Mouse (Mus musculus): ENCODE data around the gene Ncor1. TPM values are rescaled to one million over a fixed set of nuclear protein-coding genes. Genes with fewer than 3 reads are reported as not detected.

The Ncor1 gene
- polyA plus RNA-seq, 1 experiment from 2014 or later: 123 TPM

GRCm38 (mm10) chr11:62323659-62324058 lies 134.7 kb downstream of the Ncor1 start:
- H3K4me2 ChIP-seq (replicated peaks; ENCODE audit: low read depth, low read length): no peak overlapping the region
- no peak overlapping the region for H3K27ac ChIP-seq (ENCODE audit: low read length)
- no peak for ATAC-seq (ENCODE audit: insufficient number of reproducible peaks, insufficient read depth, low FRiP score, low read depth)
- whole genome bisulfite sequencing: 67% methylated on average over 3 of the region's 3 CpGs
- no peaks in the 10 kb centered on the region for H3K4me1 ChIP-seq (ENCODE audit: control insufficient read depth, insufficient read depth, low read length)
- no peaks in the 10 kb centered on the region for H3K27me3 ChIP-seq (ENCODE audit: control insufficient read depth, insufficient read depth, low read length)
- no peak overlapping the region for H3K4me3 ChIP-seq (ENCODE audit: low read depth, low read length)
- no peaks in the 10 kb centered on the region for H3K9me3 ChIP-seq (ENCODE audit: control insufficient read depth, low read depth, low read length)
- H3K9ac ChIP-seq (replicated peaks; ENCODE audit: low read depth, low read length): no peak overlapping the region
- peaks cover 71% of the 10 kb centered on the region for H3K36me3 ChIP-seq (ENCODE audit: control insufficient read depth, insufficient read depth, low read length)

- 78% methylated on average over 3 of the region's 3 CpGs for WGBS
Measured at GRCm38 (mm10) chr11:62320097-62320496, 138.2 kb downstream of the Ncor1 start.

GRCm38 (mm10) chr11:62317746-62318145 lies 140.6 kb downstream of the Ncor1 start:
- Histone ChIP-seq H3K9ac (replicated peaks; ENCODE audit: low read depth, low read length) (no peak overlapping the region), H3K4me2 (replicated peaks; ENCODE audit: low read depth, low read length) (no peak overlapping the region), H3K27me3 (ENCODE audit: control insufficient read depth, insufficient read depth, low read length) (no peaks in the 10 kb centered on the region), H3K9me3 (ENCODE audit: control insufficient read depth, low read depth, low read length) (no peaks in the 10 kb centered on the region), H3K4me3 (ENCODE audit: low read depth, low read length) (no peak overlapping the region), H3K27ac (ENCODE audit: low read length) (no peak overlapping the region), H3K36me3 (ENCODE audit: control insufficient read depth, insufficient read depth, low read length) (peaks cover 82% of the 10 kb centered on the region), H3K4me1 (ENCODE audit: control insufficient read depth, insufficient read depth, low read length) (no peaks in the 10 kb centered on the region)
- 84% methylated on average over 11 of the region's 11 CpGs for WGBS
- ATAC-seq (ENCODE audit: insufficient number of reproducible peaks, insufficient read depth, low FRiP score, low read depth): no peak

More at GRCm38 (mm10) chr11:62320097-62320496, 138.2 kb downstream of the Ncor1 start:
- H3K4me3 ChIP-seq (ENCODE audit: low read depth, low read length): no peak overlapping the region
- no peaks in the 10 kb centered on the region for H3K4me1 ChIP-seq (ENCODE audit: control insufficient read depth, insufficient read depth, low read length)
- no peaks in the 10 kb centered on the region for H3K27me3 ChIP-seq (ENCODE audit: control insufficient read depth, insufficient read depth, low read length)
- peaks cover 75% of the 10 kb centered on the region for H3K36me3 ChIP-seq (ENCODE audit: control insufficient read depth, insufficient read depth, low read length)
- no peak for ATAC-seq (ENCODE audit: insufficient number of reproducible peaks, insufficient read depth, low FRiP score, low read depth)
- H3K9me3 ChIP-seq (ENCODE audit: control insufficient read depth, low read depth, low read length): no peaks in the 10 kb centered on the region
- H3K27ac ChIP-seq (ENCODE audit: low read length): no peak overlapping the region
- no peak overlapping the region for H3K9ac ChIP-seq (replicated peaks; ENCODE audit: low read depth, low read length)
- no peak overlapping the region for H3K4me2 ChIP-seq (replicated peaks; ENCODE audit: low read depth, low read length)

DNA sequence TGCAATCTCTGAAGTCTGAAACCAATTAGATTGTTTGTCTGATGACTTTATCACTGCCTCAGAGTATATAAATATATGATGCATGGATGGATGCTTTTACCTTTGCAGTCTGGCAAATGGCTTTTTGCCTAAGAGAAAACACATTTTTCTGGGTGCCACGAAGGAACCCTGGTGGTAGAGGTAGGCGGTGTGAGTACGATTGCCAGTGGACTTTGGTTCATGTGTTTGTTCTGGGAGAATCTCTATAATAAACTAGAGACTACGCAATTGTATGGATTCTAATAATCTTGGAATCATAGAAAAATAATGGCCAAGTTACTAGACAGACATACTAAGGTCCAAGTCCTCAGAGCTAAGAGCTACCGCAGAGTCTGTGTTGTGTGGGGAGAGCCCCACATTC lies 143.4 kb downstream of the Ncor1 start:
- Histone ChIP-seq H3K27me3 (ENCODE audit: control insufficient read depth, insufficient read depth, low read length) (no peaks in the 10 kb centered on the region), H3K4me1 (ENCODE audit: control insufficient read depth, insufficient read depth, low read length) (no peaks in the 10 kb centered on the region), H3K27ac (ENCODE audit: low read length) (no peak overlapping the region), H3K4me2 (replicated peaks; ENCODE audit: low read depth, low read length) (no peak overlapping the region), H3K36me3 (ENCODE audit: control insufficient read depth, insufficient read depth, low read length) (peaks cover 70% of the 10 kb centered on the region), H3K4me3 (ENCODE audit: low read depth, low read length) (no peak overlapping the region), H3K9ac (replicated peaks; ENCODE audit: low read depth, low read length) (no peak overlapping the region), H3K9me3 (ENCODE audit: control insufficient read depth, low read depth, low read length) (no peaks in the 10 kb centered on the region)
- WGBS: 96% methylated on average over 5 of the region's 5 CpGs
- no peak for ATAC-seq (ENCODE audit: insufficient number of reproducible peaks, insufficient read depth, low FRiP score, low read depth)

- H3K36me3 ChIP-seq (ENCODE audit: control insufficient read depth, insufficient read depth, low read length): peaks cover 32% of the 10 kb centered on the region
- H3K27ac ChIP-seq (ENCODE audit: low read length): no peak overlapping the region
- no peaks in the 10 kb centered on the region for H3K4me1 ChIP-seq (ENCODE audit: control insufficient read depth, insufficient read depth, low read length)
- H3K4me2 ChIP-seq (replicated peaks; ENCODE audit: low read depth, low read length): no peak overlapping the region
- no peak overlapping the region for H3K4me3 ChIP-seq (ENCODE audit: low read depth, low read length)
- no peaks in the 10 kb centered on the region for H3K27me3 ChIP-seq (ENCODE audit: control insufficient read depth, insufficient read depth, low read length)
- no peaks in the 10 kb centered on the region for H3K9me3 ChIP-seq (ENCODE audit: control insufficient read depth, low read depth, low read length)
- no peak for ATAC-seq (ENCODE audit: insufficient number of reproducible peaks, insufficient read depth, low FRiP score, low read depth)
- no peak overlapping the region for H3K9ac ChIP-seq (replicated peaks; ENCODE audit: low read depth, low read length)
- 90% methylated on average over 2 of the region's 2 CpGs for WGBS
Measured at GRCm38 (mm10) chr11:62309296-62309695, 149.0 kb downstream of the Ncor1 start.

DNA sequence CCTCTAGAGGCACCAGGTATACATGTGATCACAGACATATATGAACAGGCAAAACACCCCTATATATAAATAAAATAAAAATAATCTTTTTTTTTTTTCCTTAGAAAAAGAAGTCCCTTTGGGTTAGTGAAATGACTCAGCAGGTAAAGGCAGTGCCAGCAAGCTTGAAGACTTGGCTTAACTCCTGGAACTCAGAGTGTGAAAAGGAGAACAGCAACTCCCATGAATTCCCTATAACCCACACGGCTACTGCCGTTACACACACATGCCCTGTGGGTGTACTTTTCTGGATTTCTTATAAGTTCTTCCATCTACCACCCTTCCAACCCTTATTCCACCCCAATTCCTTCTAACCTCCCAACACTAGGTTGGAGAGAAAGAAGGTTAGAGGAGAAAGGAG lies 152.5 kb downstream of the Ncor1 start:
- no peak for ATAC-seq (ENCODE audit: insufficient number of reproducible peaks, insufficient read depth, low FRiP score, low read depth)
- Histone ChIP-seq H3K9me3 (ENCODE audit: control insufficient read depth, low read depth, low read length) (no peaks in the 10 kb centered on the region), H3K4me3 (ENCODE audit: low read depth, low read length) (no peak overlapping the region), H3K27ac (ENCODE audit: low read length) (no peak overlapping the region), H3K4me1 (ENCODE audit: control insufficient read depth, insufficient read depth, low read length) (no peaks in the 10 kb centered on the region), H3K27me3 (ENCODE audit: control insufficient read depth, insufficient read depth, low read length) (no peaks in the 10 kb centered on the region), H3K9ac (replicated peaks; ENCODE audit: low read depth, low read length) (no peak overlapping the region), H3K36me3 (ENCODE audit: control insufficient read depth, insufficient read depth, low read length) (peaks cover 15% of the 10 kb centered on the region), H3K4me2 (replicated peaks; ENCODE audit: low read depth, low read length) (no peak overlapping the region)
- 100% methylated on average over 2 of the region's 2 CpGs for WGBS

DNA sequence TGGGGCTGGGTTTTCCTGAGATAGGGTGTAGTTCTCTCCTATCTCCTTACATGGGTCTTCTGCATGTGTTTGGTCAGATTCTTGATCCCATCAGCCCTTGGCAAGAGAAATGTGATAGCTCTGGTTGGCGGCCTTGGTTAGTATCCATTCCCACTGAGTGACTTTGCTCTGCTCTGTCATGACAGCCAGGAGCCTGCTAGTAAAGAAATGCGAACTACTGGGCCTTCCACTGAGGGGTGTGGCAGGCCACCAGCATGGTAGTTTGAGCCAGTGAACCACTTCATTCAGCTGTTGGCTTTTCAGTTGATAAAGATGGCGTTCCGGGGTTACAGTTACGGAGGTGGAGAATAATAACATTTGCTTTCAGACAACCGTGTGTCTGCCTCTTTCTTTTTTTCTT lies 159.5 kb downstream of the Ncor1 start:
- WGBS: 89% methylated on average over 6 of the region's 6 CpGs
- Histone ChIP-seq H3K9ac (replicated peaks; ENCODE audit: low read depth, low read length) (no peak overlapping the region), H3K4me1 (ENCODE audit: control insufficient read depth, insufficient read depth, low read length) (no peaks in the 10 kb centered on the region), H3K4me2 (replicated peaks; ENCODE audit: low read depth, low read length) (no peak overlapping the region), H3K9me3 (ENCODE audit: control insufficient read depth, low read depth, low read length) (no peaks in the 10 kb centered on the region), H3K36me3 (ENCODE audit: control insufficient read depth, insufficient read depth, low read length) (peaks cover 16% of the 10 kb centered on the region), H3K4me3 (ENCODE audit: low read depth, low read length) (no peak overlapping the region), H3K27me3 (ENCODE audit: control insufficient read depth, insufficient read depth, low read length) (no peaks in the 10 kb centered on the region), H3K27ac (ENCODE audit: low read length) (no peak overlapping the region)
- no peak for ATAC-seq (ENCODE audit: insufficient number of reproducible peaks, insufficient read depth, low FRiP score, low read depth)

GRCm38 (mm10) chr11:62294121-62294520 lies 164.2 kb downstream of the Ncor1 start:
- Histone ChIP-seq H3K9me3 (ENCODE audit: control insufficient read depth, low read depth, low read length) (no peaks in the 10 kb centered on the region), H3K4me2 (replicated peaks; ENCODE audit: low read depth, low read length) (no peak overlapping the region), H3K4me3 (ENCODE audit: low read depth, low read length) (no peak overlapping the region), H3K27ac (ENCODE audit: low read length) (no peak overlapping the region), H3K27me3 (ENCODE audit: control insufficient read depth, insufficient read depth, low read length) (no peaks in the 10 kb centered on the region), H3K36me3 (ENCODE audit: control insufficient read depth, insufficient read depth, low read length) (peaks cover 14% of the 10 kb centered on the region), H3K4me1 (ENCODE audit: control insufficient read depth, insufficient read depth, low read length) (no peaks in the 10 kb centered on the region), H3K9ac (replicated peaks; ENCODE audit: low read depth, low read length) (no peak overlapping the region)
- WGBS: 86% methylated on average over 2 of the region's 2 CpGs
- no peak for ATAC-seq (ENCODE audit: insufficient number of reproducible peaks, insufficient read depth, low FRiP score, low read depth)

DNA sequence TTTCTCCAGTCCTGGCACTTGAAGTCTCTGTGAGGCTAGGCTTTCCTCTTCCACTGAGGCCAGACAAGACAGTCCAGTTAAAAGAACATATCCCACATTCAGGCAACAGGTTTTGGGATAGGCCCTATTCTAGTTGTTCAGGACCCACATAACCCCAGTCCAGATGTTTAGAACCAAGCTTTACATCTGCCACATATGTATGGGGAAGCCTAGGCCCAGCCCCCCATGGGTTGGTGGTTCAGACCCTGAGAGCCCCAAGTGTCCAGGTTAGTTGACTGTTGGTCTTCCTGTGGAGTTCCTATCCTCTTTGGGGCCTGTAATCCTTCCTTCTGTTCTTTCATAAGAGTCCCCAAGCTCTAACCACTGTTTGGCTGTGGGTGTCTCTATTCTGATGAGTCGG lies 170.6 kb downstream of the Ncor1 start:
- peaks cover 15% of the 10 kb centered on the region for H3K36me3 ChIP-seq (ENCODE audit: control insufficient read depth, insufficient read depth, low read length)
- ATAC-seq (ENCODE audit: insufficient number of reproducible peaks, insufficient read depth, low FRiP score, low read depth): no peak
- H3K9me3 ChIP-seq (ENCODE audit: control insufficient read depth, low read depth, low read length): no peaks in the 10 kb centered on the region
- H3K4me2 ChIP-seq (replicated peaks; ENCODE audit: low read depth, low read length): no peak overlapping the region
- no peaks in the 10 kb centered on the region for H3K27me3 ChIP-seq (ENCODE audit: control insufficient read depth, insufficient read depth, low read length)
- WGBS: 97% methylated on average over 1 of the region's 1 CpGs
- no peak overlapping the region for H3K4me3 ChIP-seq (ENCODE audit: low read depth, low read length)
- H3K27ac ChIP-seq (ENCODE audit: low read length): no peak overlapping the region
- H3K9ac ChIP-seq (replicated peaks; ENCODE audit: low read depth, low read length): no peak overlapping the region
- no peaks in the 10 kb centered on the region for H3K4me1 ChIP-seq (ENCODE audit: control insufficient read depth, insufficient read depth, low read length)

Data from stomach, embryonic 14.5 days (tissue).